Mouse (Mus musculus): ENCODE results near the gene Smarca4.

Smarca4 gene

GRCm38 (mm10) chr9:21752252-21752792, 136.4 kb downstream of the Smarca4 start:
- no peak for DNase-seq (ENCODE audit: low spot score)
